Mouse (Mus musculus) liver, adult 2 months (tissue): Measurements from ENCODE around the gene Ccdc163.

Experiments
- CTCF ChIP-seq: fragments of 200-500 bp; IDR thresholded peaks from 2 replicates; pipeline ENCODE4 v1.5.1; 2011; ENCODE audit warnings: low read depth, low read length, control low read depth
- POLR2A ChIP-seq: fragments of 200-500 bp; IDR thresholded peaks from 2 replicates; pipeline ENCODE4 v1.6.1; 2011; ENCODE audit warnings: low read length, control low read depth; ENCODE audit not compliant: insufficient read depth; ENCODE audit errors: extremely low read depth

DNA sequence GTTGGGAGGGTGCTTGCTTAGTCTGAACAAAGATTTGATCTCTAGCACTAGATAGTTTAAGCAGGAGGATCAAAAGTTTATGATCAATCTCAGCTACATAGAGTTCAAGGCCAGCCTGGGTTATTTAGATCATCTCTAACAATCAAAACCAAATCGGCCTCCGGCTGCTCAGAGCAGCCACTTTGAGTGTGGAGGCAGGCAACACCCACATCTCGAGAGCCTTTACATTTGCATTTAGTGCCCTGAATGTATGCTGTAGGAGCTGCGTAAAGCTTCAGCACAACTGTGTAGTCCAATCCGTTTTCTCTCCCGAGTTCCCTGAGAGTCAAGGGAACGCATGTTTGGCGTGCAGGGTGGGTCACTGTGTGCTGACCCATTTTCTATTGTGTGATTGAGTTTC lies 84.1 kb downstream of the Ccdc163 start:
- TF ChIP-seq CTCF = no peak
- TF ChIP-seq POLR2A = no peak
